Mouse (Mus musculus): ENCODE data around the gene Sostdc1. TPM values are rescaled to one million over a fixed set of nuclear protein-coding genes. Genes with fewer than 3 reads are reported as not detected.

Gene Sostdc1
- 1 to 10 TPM; 1.3 TPM for total RNA-seq (2021)

DNA sequence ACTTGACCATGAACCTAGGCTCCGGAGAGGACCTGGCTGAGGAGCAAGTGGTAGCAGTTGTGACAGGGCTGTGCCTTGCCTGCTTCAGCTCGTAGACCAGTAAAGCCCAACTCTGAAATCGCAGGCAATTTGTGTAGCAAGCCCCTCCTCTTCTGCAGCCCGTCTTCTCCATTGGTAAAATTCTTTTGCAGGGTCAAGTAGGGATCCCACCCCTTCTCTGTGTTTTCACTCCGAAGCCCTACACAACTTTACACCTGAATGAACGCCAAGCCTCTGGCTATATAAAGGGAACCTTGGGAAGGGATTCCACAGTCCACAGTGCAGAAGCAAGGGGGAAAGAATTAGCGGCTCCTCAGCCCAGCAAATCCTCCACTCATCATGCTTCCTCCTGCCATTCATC is at the start of gene Sostdc1:
Sostdc1 (plus strand) TSS at position 224 of the 400 bp plus-strand sequence.
- no peak for DNase-seq (ENCODE audit: low spot score in 2 of 2)
- intact Hi-C loops (cut with DNase I), result no loop called here

DNA sequence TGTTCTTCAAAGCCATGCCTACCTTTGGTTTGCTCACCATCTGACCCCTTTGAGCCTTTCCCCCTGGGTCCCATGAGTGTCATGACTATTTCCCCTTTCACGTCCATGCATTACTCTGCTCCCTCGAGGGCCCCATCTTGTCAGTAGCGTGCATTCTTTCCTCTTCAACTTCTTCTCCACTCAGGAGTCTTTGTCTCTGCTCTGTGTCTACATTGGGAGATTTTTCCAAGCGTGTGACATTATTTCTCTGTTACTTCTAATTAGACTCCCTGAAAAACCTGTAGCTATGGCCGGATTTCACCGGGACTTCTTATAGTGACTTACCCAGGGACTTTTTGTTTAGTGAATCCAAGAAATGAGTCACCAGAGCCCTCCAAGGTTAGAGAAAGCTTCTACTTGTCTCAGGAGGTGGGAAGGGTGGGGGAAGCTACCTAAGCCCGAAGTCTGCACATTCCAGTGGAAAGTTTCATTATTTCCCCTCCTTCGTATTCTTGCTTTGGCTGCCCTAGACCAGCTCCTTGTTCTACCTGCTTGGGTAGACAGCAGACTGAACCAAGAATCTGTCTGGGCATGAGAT is 46.2 kb upstream of the Sostdc1 start:
- no peak for DNase-seq (ENCODE audit: low spot score in 2 of 2)
- intact Hi-C loops (cut with DNase I), result no loop called here

DNA sequence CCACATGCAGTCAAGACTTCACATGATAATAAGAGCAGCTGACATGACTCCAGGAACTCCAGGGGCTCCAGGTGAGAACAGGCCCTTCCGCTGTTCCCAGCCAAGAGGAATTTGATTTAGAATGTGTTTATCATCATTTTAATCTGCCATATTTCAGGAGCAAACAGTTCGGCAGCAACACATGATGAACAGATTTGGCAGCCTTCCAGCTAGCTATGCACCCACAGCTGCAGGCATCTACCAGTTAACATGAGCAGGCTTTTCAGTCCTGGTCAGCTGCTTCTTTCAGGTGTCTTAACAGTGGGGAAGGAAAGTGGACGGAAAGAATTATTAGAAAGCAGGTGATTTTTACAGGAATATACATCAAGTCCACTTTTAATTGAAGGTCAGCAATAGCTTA is 39.1 kb upstream of the Sostdc1 start:
- intact Hi-C loops (cut with DNase I), result no loop called here
- no peak for DNase-seq (ENCODE audit: low spot score in 2 of 2)

DNA sequence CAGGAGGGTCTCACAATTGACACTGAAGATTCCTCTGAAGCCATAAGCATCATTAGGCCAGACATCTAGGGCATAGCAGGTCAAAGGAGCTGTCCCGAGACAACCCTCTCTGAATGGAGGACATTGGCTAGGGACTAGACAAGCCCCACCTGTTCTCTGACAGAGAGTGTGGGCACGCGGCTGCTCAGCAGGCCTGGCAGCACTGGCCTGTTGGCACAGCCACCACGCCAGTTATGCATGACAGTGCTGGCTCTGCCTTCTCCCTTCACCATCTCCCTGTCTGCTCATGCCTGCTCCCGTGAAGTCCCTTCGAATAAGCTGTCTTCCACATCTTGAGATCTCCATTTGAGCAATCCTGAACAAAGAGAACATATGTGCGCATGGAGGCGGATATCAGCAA is 24.3 kb upstream of the Sostdc1 start:
- no peak for DNase-seq (ENCODE audit: low spot score in 2 of 2)
- intact Hi-C loops (cut with DNase I), result no loop called here

DNA sequence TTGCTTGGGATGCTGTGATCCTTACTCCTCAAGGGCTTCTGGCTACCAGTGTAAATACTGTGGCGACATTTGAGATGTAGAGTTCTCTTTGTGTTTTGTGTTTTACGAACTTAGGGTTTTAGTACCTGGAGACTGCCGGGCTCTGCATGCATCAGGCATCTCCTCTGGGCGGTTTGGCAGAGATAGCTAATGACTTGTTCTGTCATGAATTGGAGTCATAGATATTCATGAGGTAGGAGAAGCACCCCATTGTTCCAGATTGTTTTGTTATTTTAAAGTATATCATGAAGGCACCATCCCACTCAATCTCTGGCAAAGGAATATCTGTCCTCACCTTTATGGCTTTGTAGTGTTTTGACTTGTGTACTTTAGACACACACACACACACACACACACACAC is 23.5 kb upstream of the Sostdc1 start:
- DNase-seq (ENCODE audit: low spot score in 2 of 2), result no peak
- intact Hi-C loops (cut with DNase I), result no loop called here

DNA sequence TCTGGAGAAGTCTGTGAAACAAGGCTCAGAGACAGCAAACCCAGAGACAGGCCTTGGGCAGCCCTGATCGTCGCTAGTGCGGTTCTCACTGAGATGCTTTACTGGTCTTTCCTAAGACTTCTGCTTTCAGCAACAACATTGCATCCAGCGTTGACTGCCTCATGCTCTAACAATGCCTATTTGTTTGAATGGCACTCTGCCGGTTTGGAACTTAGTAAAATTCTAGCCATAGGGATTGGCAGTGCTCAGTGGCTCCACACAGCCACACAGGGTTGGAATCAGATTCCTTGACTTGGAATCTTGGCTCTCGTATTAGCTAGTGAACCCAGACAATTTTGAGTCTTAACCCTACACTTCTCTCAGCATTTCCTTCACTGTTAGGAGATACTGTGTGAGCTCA is 22.6 kb upstream of the Sostdc1 start:
- DNase-seq (ENCODE audit: low spot score in 2 of 2), result no peak
- intact Hi-C loops (cut with DNase I), result no loop called here

DNA sequence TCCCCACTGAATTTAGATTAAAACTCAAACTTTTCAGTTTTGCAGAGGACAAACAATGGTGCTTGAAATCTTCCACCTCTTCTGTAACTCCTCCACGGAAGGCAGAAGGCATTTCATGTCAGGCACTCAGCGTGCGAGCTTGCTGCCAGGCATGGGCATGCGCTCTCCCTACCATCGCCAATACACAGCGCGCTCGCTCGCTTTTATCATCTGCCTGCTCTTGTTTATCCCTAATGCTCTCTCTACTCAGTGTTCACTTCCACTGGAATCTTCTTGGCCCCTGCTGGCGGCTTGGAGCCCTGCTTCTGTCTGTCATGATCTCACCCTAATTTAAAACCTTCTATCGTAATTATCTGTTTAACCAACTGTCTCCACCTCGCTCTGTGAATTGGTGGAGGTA is 11.6 kb upstream of the Sostdc1 start:
- intact Hi-C loops (cut with DNase I), result no loop called here
- peak; percentile 42 to 45 for DNase-seq (ENCODE audit: low spot score in 2 of 2)

DNA sequence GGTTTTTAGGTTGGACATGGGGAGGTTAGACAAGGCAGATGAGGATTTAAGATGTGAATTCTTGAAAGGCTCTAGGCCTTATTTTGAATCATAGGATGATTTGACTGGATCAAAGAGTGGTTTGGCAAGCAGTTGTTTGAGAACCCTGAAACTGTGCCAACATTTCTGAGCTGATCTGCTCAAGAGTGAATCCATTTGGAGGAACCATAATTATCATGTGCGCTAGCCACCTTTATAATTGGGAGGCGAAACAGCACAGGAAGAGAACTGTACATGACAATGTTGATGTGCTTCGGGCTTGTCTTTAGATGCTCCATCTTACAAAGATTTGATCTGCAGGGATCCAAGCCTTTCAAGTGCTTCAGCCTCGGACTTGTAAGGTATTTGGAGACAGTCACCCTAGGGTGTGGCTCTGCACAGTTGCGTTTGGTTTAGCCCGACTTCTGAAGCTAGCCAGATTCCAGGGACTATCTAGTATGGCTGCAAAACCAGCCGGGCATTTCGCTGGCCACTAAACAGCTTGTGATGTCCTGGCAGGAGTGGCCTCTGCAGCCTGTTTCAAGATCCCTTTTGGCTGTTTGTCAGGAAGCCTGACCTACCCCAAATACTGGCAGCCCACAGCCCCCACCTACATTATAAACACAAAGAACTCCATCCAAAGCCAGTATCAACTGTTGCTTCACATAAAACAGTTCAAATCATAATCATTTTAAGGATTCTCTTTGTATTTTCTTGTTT is 10.9 kb upstream of the Sostdc1 start:
- DNase-seq (ENCODE audit: low spot score in 2 of 2), result no peak
- intact Hi-C loops (cut with DNase I), result no loop called here

DNA sequence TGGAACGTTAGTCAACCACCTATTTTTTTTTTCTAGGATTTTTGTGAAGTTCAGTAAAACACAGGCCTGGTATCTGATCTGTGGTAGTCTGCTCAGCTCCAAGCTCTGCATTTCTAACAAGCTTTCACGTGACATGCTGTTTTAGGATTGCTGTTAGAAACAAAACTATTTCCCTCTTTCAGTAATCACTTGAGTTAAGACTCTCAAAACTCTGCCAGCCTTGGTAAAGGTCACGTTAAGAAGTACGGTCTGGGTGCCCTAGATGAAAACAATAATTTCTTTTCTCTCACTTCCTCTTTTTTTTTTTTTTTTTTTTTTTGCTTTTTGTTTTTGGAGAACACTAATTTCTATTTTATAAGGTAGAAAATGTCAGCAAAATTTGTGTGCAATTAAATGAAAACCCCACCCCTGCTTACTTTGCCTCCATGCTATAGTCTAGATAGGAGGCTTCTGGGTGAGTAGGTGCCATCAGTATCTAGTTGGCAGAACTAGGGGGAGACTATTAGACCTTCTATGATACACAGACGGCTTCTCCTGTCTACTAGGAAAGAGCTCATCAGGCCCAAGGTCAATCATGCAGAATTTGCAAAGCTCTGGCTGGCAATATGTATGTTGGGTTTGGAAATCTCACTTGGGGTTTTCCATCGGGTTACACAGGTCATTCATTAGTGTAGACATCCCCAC is 5.1 kb upstream of the Sostdc1 start:
- no peak for DNase-seq (ENCODE audit: low spot score in 2 of 2)
- intact Hi-C loops (cut with DNase I), result no loop called here

DNA sequence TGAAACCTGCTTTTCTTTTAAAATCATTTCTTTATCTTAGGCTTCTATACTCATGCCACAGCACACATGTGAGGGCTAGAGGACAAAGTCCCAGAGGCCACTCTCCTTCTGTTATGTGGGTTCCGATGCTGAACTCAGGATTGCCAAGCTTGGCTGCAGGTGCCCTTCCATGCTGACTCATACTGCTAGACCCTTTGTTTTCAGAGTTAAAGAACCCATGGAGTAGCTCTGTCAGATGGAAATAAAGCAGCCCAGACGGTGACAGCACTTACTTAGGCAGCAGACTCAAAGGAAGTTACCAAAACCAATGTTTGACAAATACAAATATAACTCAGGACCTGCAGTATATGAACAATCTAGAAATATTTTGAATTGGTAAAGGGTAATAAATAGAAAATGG is 924 bp upstream of the Sostdc1 start:
- DNase-seq (ENCODE audit: low spot score in 2 of 2), result no peak
- intact Hi-C loops (cut with DNase I), result no loop called here

DNA sequence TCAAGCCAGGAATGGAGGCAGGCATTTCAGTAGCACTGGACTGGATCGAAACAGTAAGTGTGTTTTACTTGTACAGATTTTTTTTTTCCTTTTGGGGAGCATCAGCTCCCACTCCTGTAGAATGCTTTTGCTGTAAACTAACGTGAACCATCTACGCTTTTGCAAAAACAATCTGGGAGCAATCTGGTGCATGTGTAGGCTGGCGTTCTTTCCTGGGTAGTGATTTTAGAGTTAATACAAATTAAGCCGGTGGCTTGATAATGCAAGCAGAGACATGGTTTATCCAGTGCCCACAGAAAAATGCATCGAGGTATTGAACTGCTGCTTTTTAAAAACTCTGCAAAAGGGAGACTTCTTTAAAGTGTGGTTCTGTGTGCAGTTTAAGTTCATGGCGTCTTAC is 507 bp downstream of the Sostdc1 start:
- intact Hi-C loops (cut with DNase I), result no loop called here
- DNase-seq (ENCODE audit: low spot score in 2 of 2), result no peak

DNA sequence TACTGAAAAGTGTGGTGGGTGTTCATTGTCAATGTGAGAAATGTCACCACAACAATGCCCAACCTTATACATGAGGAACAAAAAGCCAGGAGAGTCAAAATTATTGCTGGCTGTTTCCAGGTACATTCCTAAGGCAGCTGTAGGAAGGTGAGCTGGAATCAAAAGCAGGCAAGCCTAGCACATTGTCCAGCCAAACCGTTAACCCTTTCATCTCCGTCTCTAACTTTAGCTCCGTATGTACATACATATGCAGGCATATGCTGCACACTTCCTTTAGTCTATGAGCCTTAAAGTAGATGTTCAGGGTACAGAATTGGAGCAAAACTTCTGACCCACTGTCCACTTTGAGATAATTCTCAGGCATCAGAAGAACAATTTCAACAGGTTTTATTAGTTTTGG is 1.6 kb downstream of the Sostdc1 start:
- no peak for DNase-seq (ENCODE audit: low spot score in 2 of 2)
- intact Hi-C loops (cut with DNase I), result no loop called here

DNA sequence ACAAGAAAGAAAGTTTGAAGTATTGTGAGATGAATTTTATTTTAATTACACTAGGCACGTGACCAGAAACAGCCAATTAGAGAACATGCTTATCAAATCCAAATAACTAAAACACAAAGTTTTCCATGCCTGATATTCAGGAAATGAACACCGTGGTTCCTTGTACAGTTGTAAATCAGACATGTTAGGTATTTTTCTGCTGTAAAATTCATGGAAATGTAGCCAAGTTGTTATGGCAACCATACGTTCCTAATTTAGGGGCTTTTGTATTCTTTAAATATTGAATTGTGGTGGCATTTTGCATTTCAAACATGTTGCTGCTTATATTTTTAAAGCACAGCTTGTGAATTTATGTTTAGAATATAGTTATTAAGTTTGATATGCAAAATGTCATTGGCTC is 2.1 kb downstream of the Sostdc1 start:
- no peak for DNase-seq (ENCODE audit: low spot score in 2 of 2)
- intact Hi-C loops (cut with DNase I), result no loop called here

DNA sequence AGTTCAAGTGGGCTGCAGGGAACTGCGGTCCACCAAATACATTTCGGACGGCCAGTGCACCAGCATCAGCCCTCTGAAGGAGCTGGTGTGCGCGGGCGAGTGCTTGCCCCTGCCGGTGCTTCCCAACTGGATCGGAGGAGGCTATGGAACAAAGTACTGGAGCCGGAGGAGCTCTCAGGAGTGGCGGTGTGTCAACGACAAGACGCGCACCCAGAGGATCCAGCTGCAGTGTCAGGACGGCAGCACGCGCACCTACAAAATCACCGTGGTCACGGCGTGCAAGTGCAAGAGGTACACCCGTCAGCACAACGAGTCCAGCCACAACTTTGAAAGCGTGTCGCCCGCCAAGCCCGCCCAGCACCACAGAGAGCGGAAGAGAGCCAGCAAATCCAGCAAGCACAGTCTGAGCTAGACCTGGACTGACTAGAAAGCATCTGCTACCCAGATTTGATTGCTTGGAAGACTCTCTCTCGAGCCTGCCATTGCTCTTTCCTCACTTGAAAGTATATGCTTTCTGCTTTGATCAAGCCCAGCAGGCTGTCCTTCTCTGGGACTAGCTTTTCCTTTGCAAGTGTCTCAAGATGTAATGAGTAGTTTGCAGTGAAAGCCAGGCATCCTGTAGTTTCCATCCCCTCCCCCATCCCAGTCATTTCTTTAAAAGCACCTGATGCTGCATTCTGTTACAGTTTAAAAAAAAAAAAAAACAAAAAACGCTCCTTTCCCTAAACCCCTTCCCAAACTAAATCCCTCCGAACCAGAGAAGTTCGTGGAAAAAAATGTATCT is 3.3 kb downstream of the Sostdc1 start:
- DNase-seq (ENCODE audit: low spot score in 2 of 2), result peak; percentile 30 to 31
- intact Hi-C loops (cut with DNase I), result no loop called here

DNA sequence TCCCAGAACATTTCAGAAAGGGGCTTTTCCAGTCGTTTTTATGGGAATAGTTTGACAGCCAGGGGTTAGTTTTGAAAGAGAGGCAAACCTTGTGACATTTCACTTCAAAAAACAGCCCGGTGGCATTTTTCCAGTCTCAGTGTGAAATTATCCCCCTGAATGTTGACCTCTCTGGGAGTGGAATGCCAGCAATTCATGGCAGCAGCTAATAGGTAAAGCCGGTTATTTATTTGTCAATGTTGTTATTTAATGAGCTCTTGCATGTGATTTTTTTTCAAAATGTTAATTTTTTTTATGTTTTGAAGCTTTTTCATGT is 3.8 kb downstream of the Sostdc1 start:
- intact Hi-C loops (cut with DNase I), result no loop called here
- DNase-seq (ENCODE audit: low spot score in 2 of 2), result no peak

DNA sequence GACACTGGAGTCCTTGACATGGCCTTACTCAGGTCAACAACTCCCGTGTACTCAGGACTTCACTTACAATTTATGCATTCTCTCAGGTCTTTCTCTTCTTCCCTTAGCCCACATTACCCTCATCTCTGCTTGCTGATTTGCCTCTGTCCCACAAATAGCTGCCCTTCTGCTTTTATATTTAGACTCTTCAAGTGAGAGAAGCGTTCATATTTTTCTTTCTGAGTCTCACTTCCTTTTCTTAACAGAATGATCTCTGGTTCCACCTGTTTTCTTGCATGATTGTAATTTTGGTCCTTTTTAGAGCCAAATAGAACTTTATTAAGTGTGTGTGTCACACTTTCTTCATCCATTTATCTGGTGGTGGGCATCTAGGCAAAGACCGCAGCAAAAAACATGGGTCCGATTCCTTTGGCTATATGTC is 12.2 kb downstream of the Sostdc1 start:
- DNase-seq (ENCODE audit: low spot score in 2 of 2), result no peak

DNA sequence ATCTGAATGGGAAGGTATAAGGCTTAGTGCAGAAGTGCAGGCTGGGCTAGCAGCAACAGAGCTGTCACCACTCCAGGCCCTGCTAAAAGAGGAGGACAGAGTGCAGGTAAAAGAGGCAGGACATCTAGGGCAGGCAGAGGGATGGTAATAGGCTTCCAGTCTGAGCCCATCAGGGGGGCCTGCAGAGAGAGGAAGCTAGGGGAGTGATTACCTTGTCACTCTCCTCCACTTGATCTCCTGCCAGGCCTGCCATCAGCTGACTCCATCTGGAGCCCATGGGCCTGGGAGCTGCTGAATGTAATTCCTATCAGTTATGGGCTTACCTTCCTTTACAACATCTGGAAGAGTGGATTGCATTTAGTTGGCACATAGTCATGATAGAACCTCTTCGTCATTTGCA is 18.7 kb downstream of the Sostdc1 start:
- no peak for DNase-seq (ENCODE audit: low spot score in 2 of 2)
- intact Hi-C loops (cut with DNase I), result no loop called here

More for the DNA sequence above, 12.2 kb downstream of the Sostdc1 start:
- intact Hi-C loops (cut with DNase I), result no loop called here

DNA sequence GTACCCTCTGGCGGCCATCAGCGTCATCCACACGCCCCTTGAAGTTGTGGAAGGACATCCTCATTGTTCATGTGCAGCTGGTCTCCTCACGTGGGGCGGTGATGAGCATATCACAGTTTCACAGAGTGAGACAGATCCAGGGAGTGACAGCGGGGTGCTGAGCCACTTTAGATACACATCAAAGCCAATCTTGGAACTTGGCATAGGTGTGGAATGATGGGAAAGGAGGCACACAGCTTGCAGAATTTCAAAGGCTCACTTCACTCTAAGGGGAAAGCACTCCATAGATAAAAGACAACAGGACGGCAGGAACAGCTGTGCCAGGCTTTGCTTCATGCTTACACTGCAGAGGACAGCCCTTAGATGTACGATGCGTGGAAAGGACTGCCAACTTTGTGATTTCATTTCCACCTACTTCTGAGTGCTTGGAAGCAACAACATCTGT is 19.9 kb downstream of the Sostdc1 start:
- DNase-seq (ENCODE audit: low spot score in 2 of 2), result peak; percentile 14 to 33
- intact Hi-C loops (cut with DNase I), result no loop called here

DNA sequence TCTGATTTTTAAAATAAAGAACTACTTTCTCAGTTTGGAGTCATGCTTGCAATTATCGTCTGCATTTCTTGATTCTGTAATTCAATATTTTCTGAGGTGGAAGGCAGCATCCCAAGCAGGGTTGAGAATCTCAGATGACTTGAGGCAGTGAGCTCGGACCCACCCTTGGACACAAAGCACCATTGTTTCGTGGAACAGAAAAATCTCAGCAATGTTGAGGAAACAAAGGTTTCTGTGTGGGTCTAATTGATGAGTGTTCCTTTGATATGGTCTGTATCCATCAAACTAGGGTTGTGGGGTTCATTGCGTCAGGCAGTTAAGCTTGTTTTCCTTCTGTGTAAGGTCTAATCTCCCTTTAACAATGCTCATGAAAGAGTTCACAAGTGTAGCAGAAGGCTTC is 30.2 kb downstream of the Sostdc1 start:
- intact Hi-C loops (cut with DNase I), result no loop called here
- no peak for DNase-seq (ENCODE audit: low spot score in 2 of 2)

DNA sequence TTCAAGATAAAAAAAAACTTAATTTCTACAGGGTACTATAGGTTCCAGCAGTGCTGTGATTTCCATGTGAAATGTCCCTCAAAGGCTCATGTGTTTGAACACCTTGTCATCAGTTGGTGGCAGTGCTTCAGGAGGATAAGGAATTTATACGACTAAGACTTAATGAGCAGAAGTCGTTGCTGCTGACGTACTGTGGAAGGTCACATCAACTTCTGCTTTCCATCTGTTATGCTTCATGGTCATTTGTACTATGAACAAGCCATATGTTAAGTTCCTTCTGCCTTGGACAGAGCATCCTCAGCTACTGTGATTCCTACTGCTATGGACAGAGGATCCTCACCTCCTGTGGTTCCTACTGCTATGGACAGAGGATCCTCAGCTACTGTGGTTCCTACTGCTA is 46.1 kb downstream of the Sostdc1 start:
- DNase-seq (ENCODE audit: low spot score in 2 of 2), result no peak
- intact Hi-C loops (cut with DNase I), result no loop called here

DNA sequence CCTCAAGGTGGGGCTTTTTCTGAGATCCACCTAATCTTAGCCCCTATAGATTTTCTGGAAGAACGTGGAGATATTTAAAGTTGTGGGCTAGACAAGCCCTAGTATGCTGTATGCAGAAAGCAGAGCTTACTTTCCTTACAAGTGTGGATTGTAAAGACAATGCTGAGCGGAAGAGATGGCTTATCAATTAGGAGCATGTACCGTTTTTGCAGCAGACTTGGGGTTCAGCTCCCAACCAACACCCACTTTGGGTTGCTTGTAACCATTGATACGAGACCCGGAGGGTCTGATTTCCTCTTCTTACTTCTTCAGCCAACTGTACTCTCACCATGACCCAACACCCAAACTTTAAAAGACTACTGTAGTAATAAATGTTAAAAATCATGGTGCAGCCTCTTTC is 46.8 kb downstream of the Sostdc1 start:
- intact Hi-C loops (cut with DNase I), result no loop called here
- no peak for DNase-seq (ENCODE audit: low spot score in 2 of 2)

Measured in left cerebral cortex, postnatal 36 days (tissue).